Mouse (Mus musculus) lung, adult 2 months (tissue): ENCODE results near the gene Fam136a.

Source experiments
- CTCF ChIP-seq: fragments of 200-500 bp; IDR thresholded peaks from 2 replicates; pipeline ENCODE4 v1.5.1; 2011; ENCODE audit warnings: mild to moderate bottlenecking, low read length, control low read depth; ENCODE audit not compliant: insufficient read depth
- POLR2A ChIP-seq: fragments of 200-500 bp; IDR thresholded peaks from 2 replicates; pipeline ENCODE4 v1.6.1; 2011; ENCODE audit warnings: low read depth, mild to moderate bottlenecking, control low read depth, low read length, borderline replicate concordance; ENCODE audit errors: extremely low read depth

DNA sequence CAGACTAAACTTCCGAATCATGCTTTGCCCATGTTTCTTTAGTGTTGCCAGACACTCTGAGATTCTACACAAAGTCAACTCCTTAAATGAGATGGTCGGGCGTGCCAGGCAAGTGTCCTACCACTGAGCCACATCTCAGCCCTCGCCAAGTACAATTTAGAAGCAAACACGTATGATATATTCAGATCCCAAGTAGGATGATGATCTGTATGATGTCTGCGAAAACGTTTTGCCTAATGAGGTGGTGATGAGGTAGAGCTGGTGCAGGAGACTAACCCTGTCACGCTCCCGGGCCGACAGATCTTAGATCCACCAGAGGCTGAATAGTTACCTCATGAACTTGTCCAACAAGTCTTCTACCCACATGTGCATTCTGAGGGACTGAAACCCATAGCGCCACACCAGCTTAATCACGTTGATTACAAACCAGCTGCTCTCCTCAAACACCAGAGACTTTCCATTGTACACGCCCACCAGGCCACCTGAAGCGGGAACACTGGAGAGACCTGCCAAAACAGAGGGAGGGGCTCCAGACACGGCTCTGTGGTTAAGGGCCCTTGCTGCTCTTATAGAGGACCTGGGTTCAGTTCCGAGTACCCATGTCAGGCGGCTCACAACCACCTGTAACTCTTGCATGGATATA is 28.8 kb downstream of the Fam136a start:
- TF ChIP-seq POLR2A = no peak
- TF ChIP-seq CTCF = no peak
